Mouse (Mus musculus) CH12.LX (cell line): ENCODE measurements around the gene Stard8. TPM values are rescaled to one million over a fixed set of nuclear protein-coding genes. Genes with fewer than 3 reads are reported as not detected.

ENCODE experiments used
- DNase-seq: peaks from one replicate; pipeline ENCODE4 v3.0.0-alpha.2; 2013; ENCODE audit errors: extremely low read depth
- H3K27ac ChIP-seq: 2 replicates; pipeline ENCODE4 v1.5.1; 2012; ENCODE audit warnings: low read depth, mild to moderate bottlenecking, control low read depth, moderate library complexity; ENCODE audit not compliant: insufficient read depth
- H3K27me3 ChIP-seq: replicated peaks from 2 replicates; pipeline ENCODE3; 2012; ENCODE audit warnings: inconsistent platforms
- H3K36me3 ChIP-seq, 2 experiments: replicated peaks in 1 of 2; 2 replicates each; pipeline versions ENCODE3 to v1.6.1; 2012; ENCODE audit warnings: inconsistent platforms in 1 of 2, low read length in 1 of 2, mild to moderate bottlenecking in 1 of 2, mixed read lengths in 1 of 2, moderate library complexity in 1 of 2; ENCODE audit not compliant: control insufficient read depth in 1 of 2, insufficient read depth in 1 of 2
- H3K4me1 ChIP-seq, 2 experiments: 2 replicates each; pipeline ENCODE4 v1.6.1; 2012; ENCODE audit warnings: inconsistent platforms in 1 of 2, moderate library complexity in 1 of 2; ENCODE audit not compliant: insufficient read depth in 2 of 2, control insufficient read depth in 1 of 2
- H3K4me2 ChIP-seq: 2 replicates; pipeline ENCODE4 v1.6.1; 2012; ENCODE audit warnings: low read depth, mild to moderate bottlenecking, control low read depth; ENCODE audit not compliant: poor library complexity, insufficient read depth, severe bottlenecking
- H3K4me3 ChIP-seq, 3 experiments: fragments of 150-350 bp in 1 of 3; sonication (generic) in 1 of 3; replicated peaks in 1 of 3; 2 replicates each; pipeline versions ENCODE3 to v1.5.1; 2011 to 2012; ENCODE audit warnings: low read depth in 2 of 3, low read length in 2 of 3, mild to moderate bottlenecking in 2 of 3, moderate library complexity in 2 of 3, control low read depth in 1 of 3, improper control_type of control experiment in 1 of 3, inconsistent platforms in 1 of 3, mixed read lengths in 1 of 3; ENCODE audit not compliant: poor library complexity in 1 of 3
- H3K79me2 ChIP-seq: replicated peaks from 2 replicates; pipeline ENCODE4 v1.6.1; 2012; ENCODE audit warnings: mild to moderate bottlenecking, moderate library complexity; ENCODE audit not compliant: control insufficient read depth, poor library complexity, insufficient read depth, severe bottlenecking; ENCODE audit errors: extremely low read depth
- H3K9ac ChIP-seq: 2 replicates; pipeline ENCODE4 v1.6.1; 2012; ENCODE audit warnings: low read depth, mild to moderate bottlenecking, control low read depth, moderate library complexity; ENCODE audit not compliant: insufficient read depth
- H3K9me3 ChIP-seq: replicated peaks from 2 replicates; pipeline ENCODE3; 2012; ENCODE audit warnings: low read length, inconsistent platforms, mixed read lengths
- CHD1 ChIP-seq: IDR thresholded peaks from 2 replicates; pipeline ENCODE4 v1.6.1; 2012; ENCODE audit warnings: low read depth, low read length, improper control_type of control experiment, inconsistent platforms
- CHD2 ChIP-seq: IDR thresholded peaks from 2 replicates; pipeline ENCODE4 v1.6.1; 2011; ENCODE audit warnings: low read length, improper control_type of control experiment
- CTCF ChIP-seq, 2 experiments: IDR thresholded peaks in 1 of 2; conservative IDR thresholded peaks in 1 of 2; 2 replicates each; pipeline ENCODE4 v1.5.1; 2011 to 2012; ENCODE audit warnings: low read depth in 2 of 2, low read length in 2 of 2, improper control_type of control experiment in 1 of 2, inconsistent platforms in 1 of 2, mild to moderate bottlenecking in 1 of 2, moderate library complexity in 1 of 2
- E2F4 ChIP-seq: IDR thresholded peaks from 2 replicates; pipeline ENCODE4 v1.6.1; 2011; ENCODE audit warnings: low read depth, low read length, improper control_type of control experiment; ENCODE audit not compliant: insufficient replicate concordance
- ELF1 ChIP-seq: IDR thresholded peaks from 2 replicates; pipeline ENCODE4 v1.6.1; 2014; ENCODE audit warnings: low read depth, mild to moderate bottlenecking, inconsistent platforms, low read length, improper control_type of control experiment
- EP300 ChIP-seq: IDR thresholded peaks from 2 replicates; pipeline ENCODE4 v1.6.1; 2011; ENCODE audit warnings: low read length, improper control_type of control experiment
- ETS1 ChIP-seq: conservative IDR thresholded peaks from 2 replicates; pipeline ENCODE4 v1.6.1; 2012; ENCODE audit warnings: low read depth, mild to moderate bottlenecking, inconsistent platforms, low read length, improper control_type of control experiment, moderate library complexity
- GABPA ChIP-seq: IDR thresholded peaks from 2 replicates; pipeline ENCODE4 v1.6.1; 2012; ENCODE audit warnings: low read depth, low read length, improper control_type of control experiment, inconsistent platforms; ENCODE audit not compliant: insufficient replicate concordance
- HCFC1 ChIP-seq: IDR thresholded peaks from 2 replicates; pipeline ENCODE4 v1.6.1; 2012; ENCODE audit warnings: low read depth, mild to moderate bottlenecking, inconsistent platforms, low read length, improper control_type of control experiment
- IRF4 ChIP-seq: IDR thresholded peaks from 2 replicates; pipeline ENCODE4 v1.6.1; 2014; ENCODE audit warnings: low read depth, mild to moderate bottlenecking, inconsistent platforms, low read length, improper control_type of control experiment
- JUN ChIP-seq: IDR thresholded peaks from 2 replicates; pipeline ENCODE4 v1.6.1; 2011; ENCODE audit warnings: low read depth, mild to moderate bottlenecking, low read length, improper control_type of control experiment, moderate library complexity; ENCODE audit not compliant: insufficient read depth
- KAT2A ChIP-seq: IDR thresholded peaks from 2 replicates; pipeline ENCODE4 v1.6.1; 2012; ENCODE audit warnings: low read length, improper control_type of control experiment, inconsistent platforms; ENCODE audit not compliant: insufficient replicate concordance
- MAFK ChIP-seq: IDR thresholded peaks from 2 replicates; pipeline ENCODE4 v1.6.1; 2011; ENCODE audit warnings: low read length, improper control_type of control experiment; ENCODE audit not compliant: insufficient replicate concordance
- MAX ChIP-seq: IDR thresholded peaks from 2 replicates; pipeline ENCODE4 v1.6.1; 2011; ENCODE audit warnings: low read length, improper control_type of control experiment
- MXI1 ChIP-seq: IDR thresholded peaks from 2 replicates; pipeline ENCODE4 v1.6.1; 2011; ENCODE audit warnings: mild to moderate bottlenecking, low read depth, low read length, improper control_type of control experiment
- NRF1 ChIP-seq: IDR thresholded peaks from 2 replicates; pipeline ENCODE4 v1.6.1; 2014; ENCODE audit warnings: low read depth, mild to moderate bottlenecking, inconsistent platforms, low read length, improper control_type of control experiment, moderate library complexity
- POLR2A ChIP-seq: IDR thresholded peaks from 2 replicates; pipeline ENCODE4 v1.6.1; 2011; ENCODE audit warnings: low read depth, mild to moderate bottlenecking, improper control_type of control experiment, low read length
- POLR2AphosphoS2 ChIP-seq: IDR thresholded peaks from 2 replicates; pipeline ENCODE4 v1.6.1; 2011; ENCODE audit warnings: low read depth, low read length, improper control_type of control experiment
- SIN3A ChIP-seq: IDR thresholded peaks from 2 replicates; pipeline ENCODE4 v1.6.1; 2012; ENCODE audit warnings: low read length, improper control_type of control experiment, inconsistent platforms
- SMC3 ChIP-seq: IDR thresholded peaks from 2 replicates; pipeline ENCODE4 v1.6.1; 2011; ENCODE audit warnings: low read depth, low read length, improper control_type of control experiment
- TBP ChIP-seq: conservative IDR thresholded peaks from 2 replicates; pipeline ENCODE4 v1.6.1; 2011; ENCODE audit warnings: low read depth, low read length, improper control_type of control experiment
- TCF12 ChIP-seq: IDR thresholded peaks from 2 replicates; pipeline ENCODE4 v1.6.1; 2014; ENCODE audit warnings: low read depth, mild to moderate bottlenecking, inconsistent platforms, low read length, improper control_type of control experiment
- UBTF ChIP-seq: IDR thresholded peaks from 2 replicates; pipeline ENCODE4 v1.6.1; 2012; ENCODE audit warnings: low read depth, mild to moderate bottlenecking, inconsistent platforms, low read length, improper control_type of control experiment, moderate library complexity
- USF1 ChIP-seq: IDR thresholded peaks from 2 replicates; pipeline ENCODE4 v1.6.1; 2014; ENCODE audit warnings: low read depth, mild to moderate bottlenecking, inconsistent platforms, low read length, improper control_type of control experiment
- ZC3H11A ChIP-seq: IDR thresholded peaks from 2 replicates; pipeline ENCODE4 v1.6.1; 2012; ENCODE audit warnings: low read depth, mild to moderate bottlenecking, inconsistent platforms, low read length, improper control_type of control experiment
- ZKSCAN1 ChIP-seq: IDR thresholded peaks from 2 replicates; pipeline ENCODE4 v1.6.1; 2012; ENCODE audit warnings: low read depth, inconsistent platforms, low read length, improper control_type of control experiment, borderline replicate concordance
- ZMIZ1 ChIP-seq: IDR thresholded peaks from 2 replicates; pipeline ENCODE4 v1.6.1; 2012; ENCODE audit warnings: low read depth, mild to moderate bottlenecking, inconsistent platforms, low read length, improper control_type of control experiment
- ZNF384 ChIP-seq: IDR thresholded peaks from 2 replicates; pipeline ENCODE4 v1.6.1; 2012; ENCODE audit warnings: low read depth, low read length, improper control_type of control experiment, inconsistent platforms
- dilution Hi-C: fragments of 300-500 bp; cut with MboI; formaldehyde crosslinking; loops from 2 replicates; pipeline ENCODE4 v1.14.3; 2020; ENCODE audit warnings: low sequenced_read_pairs; ENCODE audit not compliant: extremely low pct_unique_long_range_greater_than_20kb, extremely low pct_ligation_motif_present
- in situ Hi-C: fragments of 300-500 bp; cut with MboI; formaldehyde crosslinking; loops from 3 replicates; pipeline ENCODE4 v1.14.3; 2019; ENCODE audit warnings: low sequenced_read_pairs, low pct_ligation_motif_present, low pct_unique_long_range_greater_than_20kb, mixed read lengths
- polyA plus RNA-seq: library from polyadenylated mRNA; unstranded; fragments of >175 nt; gene quantifications from 2 replicates; pipeline ENCODE4 v1.2.1, GENCODE M21; 2012; ENCODE audit warnings: low read depth; ENCODE audit not compliant: insufficient read length
- total RNA-seq, 2 experiments: library from RNA; depleted of rRNA; stranded (reverse); fragments of 300-350 nt in 1 of 2; fragments of >200 nt in 1 of 2; gene quantifications; 2 replicates each; pipeline ENCODE4 v1.2.3; 2012 to 2014

The Stard8 gene
- total and polyA plus RNA-seq, 3 experiments = 0.17 to 0.35 (median 0.19) TPM

- in situ Hi-C loops (no loop called here), dilution Hi-C loops (no loop called here)
- no peaks in the 10 kb centered on the region for H3K36me3 ChIP-seq
- H3K4me2 ChIP-seq = no peak overlapping the region
- TF ChIP-seq CHD2 (no peak), SIN3A (no peak), SMC3 (no peak), HCFC1 (no peak), MXI1 (no peak), EP300 (no peak), USF1 (no peak), ELF1 (no peak), GABPA (no peak), CHD1 (no peak), ZKSCAN1 (no peak), TCF12 (no peak), KAT2A (no peak), IRF4 (no peak), MAX (no peak), UBTF (no peak), TBP (no peak), ZMIZ1 (no peak), NRF1 (no peak)
- no peaks in the 10 kb centered on the region for H3K79me2 ChIP-seq
- no peaks in the 10 kb centered on the region for H3K9me3 ChIP-seq
- H3K4me1 ChIP-seq = no peaks in the 10 kb centered on the region
- H3K27me3 ChIP-seq = no peaks in the 10 kb centered on the region
- no peak overlapping the region for H3K9ac ChIP-seq
- DNase-seq = no peak
- no peak overlapping the region for H3K27ac ChIP-seq
- H3K4me3 ChIP-seq = no peak overlapping the region
Measured at GRCm38 (mm10) chrX:99045315-99045714, 42.3 kb downstream of the Stard8 start.

- Histone ChIP-seq H3K4me2 (no peak overlapping the region; the same call in 1 of the 2 replicates), H3K9me3 (no peaks in the 10 kb centered on the region), H3K79me2 (no peaks in the 10 kb centered on the region), H3K27ac (no peak overlapping the region), H3K4me1 (no peaks in the 10 kb centered on the region), H3K27me3 (no peaks in the 10 kb centered on the region), H3K9ac (no peak overlapping the region), H3K36me3 (no peaks in the 10 kb centered on the region), H3K4me3 (no peak overlapping the region)
- DNase-seq = no peak
- in situ Hi-C loops = no loop called here
- dilution Hi-C loops = no loop called here
- TF ChIP-seq CTCF (conservative IDR thresholded peaks at IDR 0.05 in 1 of 2, IDR thresholded peaks at IDR 0.05 in 1 of 2; ENCODE audit: low read depth in 2 of 2, low read length in 2 of 2) (no peak), ZNF384 (no peak), E2F4 (no peak), IRF4 (no peak), ZC3H11A (no peak), ETS1 (no peak), MAX (no peak), MAFK (no peak), UBTF (no peak), JUN (no peak), USF1 (no peak), GABPA (no peak), SIN3A (no peak), POLR2AphosphoS2 (no peak), HCFC1 (no peak), ELF1 (no peak), POLR2A (no peak)
Measured at GRCm38 (mm10) chrX:99046360-99047055, 43.5 kb downstream of the Stard8 start.
